Mouse (Mus musculus) thymus, adult 2 months (tissue): ENCODE measurements around the gene Ptprj.

Experiments
- CTCF ChIP-seq: fragments of 200-500 bp; IDR thresholded peaks from 2 replicates; pipeline ENCODE4 v1.5.1; 2012; ENCODE audit warnings: mild to moderate bottlenecking, control low read depth, low read length, moderate library complexity, borderline replicate concordance; ENCODE audit not compliant: control insufficient read depth, poor library complexity, insufficient read depth; ENCODE audit errors: extremely low read depth
- POLR2A ChIP-seq: fragments of 200-500 bp; IDR thresholded peaks from 2 replicates; pipeline ENCODE4 v1.6.1; 2012; ENCODE audit warnings: mild to moderate bottlenecking, low read length, control low read depth, moderate library complexity; ENCODE audit not compliant: control insufficient read depth, poor library complexity, insufficient read depth; ENCODE audit errors: extremely low read depth

DNA sequence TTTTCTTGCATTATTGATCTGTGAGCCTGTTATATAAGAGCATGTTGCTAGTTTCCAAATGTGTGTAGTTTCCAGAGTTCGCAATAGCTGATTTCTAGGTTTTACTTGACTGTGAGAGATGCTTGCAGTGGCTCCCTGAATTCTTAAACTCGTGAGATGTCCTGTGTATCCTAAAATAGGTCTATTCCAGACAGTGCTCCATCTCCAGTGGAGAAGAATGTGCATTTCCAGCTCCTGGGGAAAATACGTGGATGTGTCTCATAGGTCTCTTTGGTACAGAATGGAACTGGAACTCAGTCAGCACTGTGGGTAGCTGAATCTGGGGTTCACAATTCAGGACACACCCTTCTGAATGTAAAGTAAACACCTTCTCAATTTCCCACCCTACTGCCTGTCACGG lies 107.7 kb downstream of the Ptprj start:
- TF ChIP-seq POLR2A (no peak), CTCF (no peak)
